Mouse (Mus musculus) limb, embryonic 13.5 days (tissue): Measurements from ENCODE around the gene Abhd6. TPM values are rescaled to one million over a fixed set of nuclear protein-coding genes. Genes with fewer than 3 reads are reported as not detected.

ENCODE experiments used
- ATAC-seq: fragments of 200-750 bp; cut with Nextera tagmentation; 2 replicates; pipeline ENCODE4 v1.8.0; 2017; ENCODE audit warnings: low read depth, moderate number of reproducible peaks, moderate TSS enrichment; ENCODE audit not compliant: low FRiP score
- H3K27ac ChIP-seq: fragments of 300-500 bp; sonication (generic); 2 replicates; pipeline ENCODE4 v1.5.1; 2015; ENCODE audit warnings: inconsistent platforms, mild to moderate bottlenecking, moderate library complexity
- H3K27me3 ChIP-seq: fragments of 300-500 bp; sonication (generic); 2 replicates; pipeline ENCODE4 v1.6.1; 2015; ENCODE audit warnings: mild to moderate bottlenecking, inconsistent platforms
- H3K36me3 ChIP-seq: fragments of 300-500 bp; sonication (generic); 2 replicates; pipeline ENCODE4 v1.6.1; 2015; ENCODE audit warnings: inconsistent platforms, mild to moderate bottlenecking, moderate library complexity
- H3K4me1 ChIP-seq: fragments of 300-500 bp; sonication (generic); 2 replicates; pipeline ENCODE4 v1.6.1; 2015; ENCODE audit warnings: inconsistent platforms
- H3K4me2 ChIP-seq: fragments of 300-500 bp; sonication (generic); replicated peaks from 2 replicates; pipeline ENCODE4 v1.6.1; 2015; ENCODE audit warnings: inconsistent platforms, mild to moderate bottlenecking, moderate library complexity
- H3K4me3 ChIP-seq: fragments of 300-500 bp; sonication (generic); 2 replicates; pipeline ENCODE4 v1.5.1; 2015; ENCODE audit warnings: moderate library complexity, mild to moderate bottlenecking, inconsistent platforms
- H3K9ac ChIP-seq: fragments of 300-500 bp; sonication (generic); 2 replicates; pipeline ENCODE4 v1.6.1; 2015; ENCODE audit warnings: mild to moderate bottlenecking, inconsistent platforms
- H3K9me3 ChIP-seq: fragments of 300-500 bp; sonication (generic); 2 replicates; pipeline ENCODE4 v1.6.1; 2016; ENCODE audit warnings: inconsistent platforms
- WGBS: fragments of 180-500 bp; shearing (Covaris S2); methylation state at CpG from one replicate; pipeline ENCODE4 v1.1.7; 2015; 5-methylcytosine and 5-hydroxymethylcytosine counted together
- polyA plus RNA-seq: library from polyadenylated mRNA; unstranded; fragments of >200 nt; fragmentation: Nextera tagmentation; extraction: Ambion mirVana; gene quantifications from 2 replicates; pipeline ENCODE4 v1.2.1, GENCODE M21; 2015

Gene Abhd6
- polyA plus RNA-seq, 1 experiment from 2014 or later = 19.8 TPM

DNA sequence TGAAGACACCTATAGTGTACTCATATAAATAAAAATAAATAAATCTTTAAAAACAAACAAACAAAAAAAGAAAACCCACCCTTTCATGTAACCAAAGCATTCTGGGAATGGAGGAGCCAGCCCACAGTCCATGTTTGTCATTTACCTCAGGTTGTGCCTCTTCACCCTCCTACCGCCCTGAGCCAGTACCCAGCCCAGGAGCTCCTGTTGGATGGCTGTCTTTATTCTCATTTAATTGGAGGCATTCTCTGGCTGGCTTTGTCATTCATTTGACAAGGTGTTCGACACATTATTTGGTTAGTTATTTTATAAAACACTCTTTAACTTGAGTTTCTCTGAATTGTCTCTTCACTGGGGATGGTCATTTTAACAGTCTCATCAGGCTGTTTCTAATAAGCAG lies 49.2 kb downstream of the Abhd6 start:
- Histone ChIP-seq H3K27me3 (no peaks in the 10 kb centered on the region), H3K4me3 (no peak overlapping the region), H3K36me3 (peaks cover 43% of the 10 kb centered on the region), H3K9ac (no peak overlapping the region), H3K9me3 (no peaks in the 10 kb centered on the region), H3K27ac (no peak overlapping the region), H3K4me1 (peaks cover 12% of the 10 kb centered on the region; the same call in 1 of the 2 replicates), H3K4me2 (no peak overlapping the region)
- ATAC-seq = no peak
- WGBS = 86% methylated on average over 2 of the region's 2 CpGs

DNA sequence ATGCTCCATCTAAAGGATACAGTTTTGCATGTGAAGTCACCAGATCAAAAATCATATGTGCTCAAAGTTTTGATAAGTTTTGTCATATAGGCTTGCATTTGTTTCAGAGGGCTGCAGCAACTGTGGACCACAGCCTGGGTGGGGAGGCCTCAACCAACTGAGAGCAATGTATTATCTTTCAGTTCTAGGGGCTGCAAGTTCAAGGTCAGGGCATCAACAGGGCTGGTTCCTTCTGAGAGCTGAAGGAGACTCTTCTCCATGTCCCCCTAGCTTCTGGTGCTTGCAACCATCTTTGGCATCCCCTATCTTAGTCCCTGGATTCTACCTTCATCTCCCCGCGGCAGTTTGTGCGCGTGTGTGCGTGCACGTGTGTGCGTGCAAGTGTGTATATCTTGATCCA lies 50.0 kb downstream of the Abhd6 start:
- Histone ChIP-seq H3K4me2 (no peak overlapping the region), H3K9me3 (no peaks in the 10 kb centered on the region), H3K9ac (no peak overlapping the region), H3K4me1 (peaks cover 14% of the 10 kb centered on the region; the same call in 1 of the 2 replicates), H3K4me3 (no peak overlapping the region), H3K36me3 (peaks cover 39% of the 10 kb centered on the region), H3K27me3 (no peaks in the 10 kb centered on the region), H3K27ac (no peak overlapping the region)
- WGBS = 99% methylated on average over 7 of the region's 7 CpGs
- no peak for ATAC-seq

GRCm38 (mm10) chr14:8054310-8055102 lies 51.8 kb downstream of the Abhd6 start:
- Histone ChIP-seq H3K4me2 (no peak overlapping the region), H3K36me3 (peaks cover 25% of the 10 kb centered on the region), H3K4me1 (peaks cover 14% of the 10 kb centered on the region; the same call in 1 of the 2 replicates), H3K4me3 (no peak overlapping the region), H3K9ac (no peak overlapping the region), H3K27ac (no peak overlapping the region), H3K9me3 (no peaks in the 10 kb centered on the region), H3K27me3 (no peaks in the 10 kb centered on the region)
- WGBS = 31% methylated on average over 17 of the region's 17 CpGs
- no peak for ATAC-seq

GRCm38 (mm10) chr14:8056076-8056475 lies 53.4 kb downstream of the Abhd6 start:
- WGBS = 84% methylated on average over 5 of the region's 5 CpGs
- H3K4me1 ChIP-seq = peaks cover 14% of the 10 kb centered on the region; the same call in 1 of the 2 replicates
- no peaks in the 10 kb centered on the region for H3K27me3 ChIP-seq
- no peak overlapping the region for H3K27ac ChIP-seq
- H3K4me3 ChIP-seq = no peak overlapping the region
- no peak overlapping the region for H3K9ac ChIP-seq
- H3K36me3 ChIP-seq = peaks cover 11% of the 10 kb centered on the region; the same call in 1 of the 2 replicates
- no peak for ATAC-seq
- no peak overlapping the region for H3K4me2 ChIP-seq
- H3K9me3 ChIP-seq = no peaks in the 10 kb centered on the region

DNA sequence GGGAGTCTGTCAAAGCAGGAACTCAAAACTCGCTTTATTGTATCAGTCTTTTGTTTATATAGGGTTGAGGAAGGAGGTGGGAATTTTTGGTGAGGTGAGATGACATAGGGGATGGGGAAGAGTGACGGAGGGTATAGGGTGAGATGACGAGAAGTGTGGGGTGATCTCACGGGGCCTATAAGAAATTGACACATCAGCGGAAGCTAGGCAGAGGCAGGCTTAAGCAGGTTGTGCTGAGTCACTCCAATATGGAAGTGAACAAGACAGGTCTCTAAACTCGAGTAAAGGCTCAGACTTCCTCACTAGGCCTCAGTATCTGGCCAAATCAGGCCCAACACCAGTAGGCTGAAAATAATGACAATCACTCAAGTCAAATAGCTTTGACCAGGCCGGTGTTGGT lies 57.2 kb downstream of the Abhd6 start:
- WGBS = 93% methylated on average over 7 of the region's 7 CpGs
- ATAC-seq = no peak
- Histone ChIP-seq H3K36me3 (no peaks in the 10 kb centered on the region), H3K9ac (no peak overlapping the region), H3K27me3 (no peaks in the 10 kb centered on the region), H3K4me1 (peaks cover 23% of the 10 kb centered on the region), H3K4me2 (no peak overlapping the region), H3K9me3 (no peaks in the 10 kb centered on the region), H3K4me3 (no peak overlapping the region), H3K27ac (no peak overlapping the region)

GRCm38 (mm10) chr14:8062076-8062475 lies 59.4 kb downstream of the Abhd6 start:
- Histone ChIP-seq H3K9ac (no peak overlapping the region; the same call in 1 of the 2 replicates), H3K9me3 (no peaks in the 10 kb centered on the region), H3K27ac (peak overlapping the region; percentile 65; the same call in 1 of the 2 replicates), H3K36me3 (no peaks in the 10 kb centered on the region), H3K4me2 (no peak overlapping the region), H3K4me3 (no peak overlapping the region), H3K27me3 (no peaks in the 10 kb centered on the region), H3K4me1 (peaks cover 14% of the 10 kb centered on the region)
- ATAC-seq = peak; percentile 54; the same call in 1 of the 2 replicates
- 23% methylated on average over 3 of the region's 3 CpGs for WGBS

GRCm38 (mm10) chr14:8062537-8063301 lies 60.0 kb downstream of the Abhd6 start:
- 48% methylated on average over 3 of the region's 3 CpGs for WGBS
- Histone ChIP-seq H3K27me3 (no peaks in the 10 kb centered on the region), H3K4me1 (peaks cover 14% of the 10 kb centered on the region), H3K4me2 (no peak overlapping the region), H3K4me3 (no peak overlapping the region), H3K27ac (peak overlapping the region; percentile 65; the same call in 1 of the 2 replicates), H3K9me3 (no peaks in the 10 kb centered on the region), H3K36me3 (no peaks in the 10 kb centered on the region), H3K9ac (no peak overlapping the region)
- no peak; the same call in 1 of the 2 replicates for ATAC-seq

DNA sequence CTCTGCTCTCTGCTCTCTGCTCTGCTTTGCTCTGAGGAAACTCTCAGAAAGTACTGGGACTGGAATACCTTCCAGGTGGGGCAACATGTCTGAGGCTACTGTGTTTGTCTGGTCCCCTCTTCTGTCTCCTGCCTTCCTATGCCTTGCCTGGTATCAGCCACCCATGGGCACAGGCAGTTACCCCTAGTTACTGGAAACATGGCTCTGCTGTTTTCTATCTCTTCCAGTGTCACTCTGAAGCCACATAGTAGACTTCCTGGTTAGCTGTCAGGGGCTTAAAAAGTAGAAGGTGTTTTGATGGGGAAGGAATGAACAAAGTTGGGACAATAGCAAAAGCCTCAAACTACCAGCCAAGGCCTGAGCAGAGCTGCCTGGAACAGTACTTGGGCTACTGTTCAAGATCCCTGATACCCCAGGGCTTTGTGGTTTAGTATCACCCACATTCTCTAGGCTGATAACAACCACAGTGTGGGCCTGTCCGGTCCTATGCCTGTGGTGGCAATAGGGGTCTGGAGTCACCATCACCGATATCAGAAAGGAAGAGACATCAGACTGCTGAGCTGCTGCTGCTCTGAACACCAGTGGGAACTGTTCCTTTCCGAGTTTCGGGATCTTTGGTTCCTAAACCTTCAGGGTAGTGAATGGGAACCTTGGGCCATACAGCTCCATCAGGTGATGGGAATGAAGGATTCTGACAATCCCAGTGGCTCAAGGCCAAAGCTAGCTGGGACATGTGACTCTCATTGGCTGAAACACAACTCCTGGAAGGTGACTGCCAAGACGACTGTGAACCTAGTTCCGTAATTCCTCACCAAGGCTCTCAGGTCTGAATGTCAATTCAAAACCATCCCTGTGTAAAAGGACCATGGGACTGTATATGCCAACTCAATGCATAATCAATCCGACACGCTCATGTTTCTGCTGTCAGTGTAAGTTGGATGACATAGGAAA lies 61.4 kb downstream of the Abhd6 start:
- Histone ChIP-seq H3K4me2 (no peak overlapping the region), H3K27me3 (no peaks in the 10 kb centered on the region), H3K4me1 (peaks cover 14% of the 10 kb centered on the region), H3K36me3 (no peaks in the 10 kb centered on the region), H3K9ac (no peak overlapping the region), H3K27ac (no peak overlapping the region; the same call in 1 of the 2 replicates), H3K9me3 (no peaks in the 10 kb centered on the region), H3K4me3 (no peak overlapping the region)
- WGBS = 86% methylated on average over 8 of the region's 8 CpGs
- ATAC-seq = no peak

- Histone ChIP-seq H3K4me3 (peak within 1 kb of the TSS; percentile 73), H3K9me3 (no peaks in the 10 kb centered on the region), H3K27me3 (no peaks in the 10 kb centered on the region), H3K4me1 (peaks cover 13% of the 10 kb centered on the region), H3K27ac (peak within 1 kb of the TSS; percentile 96), H3K36me3 (peaks cover 17% of the 10 kb centered on the region), H3K9ac (peak within 1 kb of the TSS; percentile 88), H3K4me2 (peak within 1 kb of the TSS; percentile 92)
- ATAC-seq = peak; percentile 95
- WGBS = under 1% methylated on average over 47 of the region's 47 CpGs
Measured at GRCm38 (mm10) chr14:8080165-8080679, 77.5 kb downstream of the Abhd6 start, which contains the start of gene Rpp14. Gene Rpp14 (plus strand): TSS chr14:8080367.

DNA sequence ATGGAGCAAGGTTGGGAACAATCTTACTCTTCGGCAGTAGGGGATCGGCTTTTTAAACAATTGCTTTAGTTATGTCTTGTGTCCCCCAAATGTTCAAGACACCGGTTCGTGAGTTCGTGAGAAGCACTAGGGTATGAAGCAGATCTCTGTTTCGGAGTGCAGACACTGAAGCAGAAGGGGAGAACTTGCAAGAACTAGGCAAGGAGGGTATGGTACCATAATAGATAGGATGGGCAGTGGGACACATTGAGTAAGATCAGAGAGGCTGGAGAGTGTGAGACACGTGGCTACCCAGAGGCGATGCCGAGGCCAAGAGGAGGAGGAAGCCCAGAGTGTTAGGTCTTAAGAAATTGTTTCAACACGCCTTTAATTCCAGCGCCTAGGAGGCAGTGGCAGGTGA lies 78.0 kb downstream of the Abhd6 start:
- peak overlapping the region; percentile 92 for H3K4me2 ChIP-seq
- H3K27me3 ChIP-seq = no peaks in the 10 kb centered on the region
- peaks cover 22% of the 10 kb centered on the region for H3K36me3 ChIP-seq
- peak overlapping the region; percentile 96 for H3K27ac ChIP-seq
- peak overlapping the region; percentile 73 for H3K4me3 ChIP-seq
- 3% methylated on average over 11 of the region's 11 CpGs for WGBS
- peaks cover 13% of the 10 kb centered on the region for H3K4me1 ChIP-seq
- ATAC-seq = peak; percentile 20
- peak overlapping the region; percentile 88 for H3K9ac ChIP-seq
- no peaks in the 10 kb centered on the region for H3K9me3 ChIP-seq

- H3K4me1 ChIP-seq = peaks cover 13% of the 10 kb centered on the region
- no peak overlapping the region for H3K27ac ChIP-seq
- WGBS = 89% methylated on average over 1 of the region's 1 CpGs
- H3K4me2 ChIP-seq = no peak overlapping the region
- H3K9me3 ChIP-seq = no peaks in the 10 kb centered on the region
- no peaks in the 10 kb centered on the region for H3K27me3 ChIP-seq
- no peak overlapping the region for H3K9ac ChIP-seq
- ATAC-seq = no peak
- no peak overlapping the region for H3K4me3 ChIP-seq
- peaks cover 42% of the 10 kb centered on the region for H3K36me3 ChIP-seq
Measured at GRCm38 (mm10) chr14:8082949-8083348, 80.2 kb downstream of the Abhd6 start.
